Mouse (Mus musculus): Measurements from ENCODE around the gene Zfp39. TPM values are rescaled to one million over a fixed set of nuclear protein-coding genes. Genes with fewer than 3 reads are reported as not detected.

Zfp39 gene
- polyA plus RNA-seq, 1 experiment, result 0.10 TPM

DNA sequence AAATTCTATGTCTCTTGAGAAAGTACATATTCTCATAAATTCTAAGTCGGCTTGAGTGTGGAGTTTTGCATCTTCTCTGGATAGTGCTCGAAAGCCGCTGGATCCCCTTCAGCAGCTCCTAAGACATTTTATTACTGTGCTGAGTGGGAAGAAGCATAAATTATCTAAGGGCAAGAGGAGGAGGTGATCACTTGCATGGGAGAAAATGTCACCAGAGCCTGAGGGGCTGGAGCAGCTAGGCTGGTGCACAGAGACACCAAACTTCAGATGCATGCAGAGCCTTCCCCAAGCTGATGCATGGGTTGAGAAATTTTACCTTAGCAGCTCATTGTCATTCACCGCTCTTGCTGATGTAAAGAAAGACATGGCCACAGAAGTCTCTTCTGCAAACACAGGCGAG lies 40.1 kb upstream of the Zfp39 start:
- H3K9me3 ChIP-seq (ENCODE audit: control insufficient read depth, low read length), result 0 out of 2 replicates have a peak, but pooled peaks cover 4% of the 10 kb centered on the region
- H3K4me1 ChIP-seq (ENCODE audit: control insufficient read depth), result peaks cover 21% of the 10 kb centered on the region
- no peaks in the 10 kb centered on the region for H3K36me3 ChIP-seq (ENCODE audit: control insufficient read depth)
- peaks cover 82% of the 10 kb centered on the region for H3K27me3 ChIP-seq (ENCODE audit: control insufficient read depth)
- no peak for TF ChIP-seq GATA1 (IDR thresholded peaks at IDR 0.05; ENCODE audit: low read length)
- TF ChIP-seq TAL1 (IDR thresholded peaks at IDR 0.05; ENCODE audit: low read length), result no peak
- no peak overlapping the region for H3K4me3 ChIP-seq (replicated peaks)

DNA sequence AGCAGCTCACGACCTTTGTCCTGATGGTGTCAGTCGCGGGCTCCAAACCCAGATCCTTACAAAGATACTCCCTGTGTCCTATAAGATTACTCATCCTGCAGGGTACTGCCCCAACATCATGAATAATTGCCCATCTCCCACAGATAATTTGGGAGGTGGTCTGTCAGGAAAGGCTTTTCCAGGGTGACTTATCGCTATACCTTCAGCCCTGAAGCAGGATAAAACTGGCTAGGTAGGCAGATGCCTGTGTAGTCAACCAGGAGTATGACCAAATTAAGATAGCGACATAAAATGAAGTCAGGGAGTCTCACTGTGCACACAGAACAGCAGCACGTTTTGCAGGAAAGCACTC lies 35.0 kb upstream of the Zfp39 start:
- Histone ChIP-seq H3K9me3 (ENCODE audit: control insufficient read depth, low read length) (0 out of 2 replicates have a peak, but pooled peaks cover 2% of the 10 kb centered on the region), H3K4me3 (replicated peaks) (peak overlapping the region; percentile 83), H3K36me3 (ENCODE audit: control insufficient read depth) (peaks cover 34% of the 10 kb centered on the region), H3K4me1 (ENCODE audit: control insufficient read depth) (peaks cover 41% of the 10 kb centered on the region), H3K27me3 (ENCODE audit: control insufficient read depth) (peaks cover 31% of the 10 kb centered on the region)
- TF ChIP-seq GATA1 (IDR thresholded peaks at IDR 0.05; ENCODE audit: low read length), result no peak
- TF ChIP-seq TAL1 (IDR thresholded peaks at IDR 0.05; ENCODE audit: low read length), result no peak

DNA sequence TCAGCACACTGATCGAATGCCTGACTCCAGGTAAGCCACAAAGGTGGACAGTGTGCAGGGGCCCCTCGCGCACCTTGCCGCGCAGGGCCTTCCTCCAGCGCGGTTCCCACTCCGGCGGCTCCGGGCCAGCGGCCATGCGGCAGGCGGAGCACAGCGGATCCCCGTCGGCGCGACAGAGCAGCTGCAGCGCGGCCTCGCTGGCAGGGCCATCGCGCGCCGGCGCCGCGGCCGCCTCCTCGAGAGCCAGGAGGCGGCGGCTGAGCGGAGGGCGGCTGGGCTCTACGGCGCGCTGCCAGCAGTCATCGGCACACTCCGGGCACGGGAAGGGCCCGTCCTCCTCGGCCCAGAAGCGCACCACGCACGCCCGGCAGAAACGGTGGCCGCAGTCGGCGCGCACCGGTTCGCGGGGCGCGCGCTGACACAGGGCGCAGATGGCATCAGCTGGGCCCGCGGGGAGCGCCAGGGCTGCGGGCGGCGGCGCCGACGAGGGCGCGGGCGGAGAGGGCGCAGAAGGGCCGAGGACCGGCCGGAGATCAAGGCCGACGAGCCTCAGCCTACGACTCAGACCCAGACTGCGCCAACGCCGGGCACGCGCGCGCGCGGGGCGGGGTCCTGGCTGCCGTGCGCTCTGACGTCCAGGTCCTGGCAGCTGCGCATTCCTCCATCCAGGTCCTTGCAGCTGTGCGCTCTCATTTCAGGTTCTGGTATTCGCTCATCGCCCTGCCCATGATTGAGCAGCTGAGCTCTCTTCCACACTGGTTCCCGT lies 34.5 kb upstream of the Zfp39 start, which contains the start of gene Rnf187:
Rnf187 (minus strand) TSS at position 595 of the 766 bp plus-strand sequence.
- H3K27me3 ChIP-seq (ENCODE audit: control insufficient read depth), result peaks cover 25% of the 10 kb centered on the region
- peak within 1 kb of the TSS; percentile 83 for H3K4me3 ChIP-seq (replicated peaks)
- peaks cover 39% of the 10 kb centered on the region for H3K36me3 ChIP-seq (ENCODE audit: control insufficient read depth)
- H3K4me1 ChIP-seq (ENCODE audit: control insufficient read depth), result peaks cover 41% of the 10 kb centered on the region
- TF ChIP-seq GATA1 (IDR thresholded peaks at IDR 0.05; ENCODE audit: low read length) (no peak), TAL1 (IDR thresholded peaks at IDR 0.05; ENCODE audit: low read length) (no peak)
- 0 out of 2 replicates have a peak, but pooled peaks cover 2% of the 10 kb centered on the region for H3K9me3 ChIP-seq (ENCODE audit: control insufficient read depth, low read length)

DNA sequence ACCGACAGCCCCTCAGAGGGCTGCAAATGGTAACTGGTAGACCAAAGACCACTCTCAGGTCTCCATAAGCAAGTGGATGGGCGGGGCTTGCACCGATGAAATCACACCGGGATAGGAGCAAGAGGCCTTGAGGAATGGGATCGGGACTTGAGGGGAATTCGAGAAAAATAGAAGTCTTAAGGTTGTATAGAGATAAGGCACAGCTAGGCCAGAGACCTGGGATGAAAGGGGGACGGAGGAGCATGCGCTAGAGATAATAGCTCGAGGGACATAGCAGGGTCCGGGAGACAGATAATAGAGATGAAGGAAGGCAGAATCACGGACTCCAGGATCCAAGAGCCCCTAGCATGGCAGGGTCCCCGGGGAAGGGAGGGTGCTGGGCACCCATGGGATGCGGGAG lies 33.9 kb upstream of the Zfp39 start:
- Histone ChIP-seq H3K36me3 (ENCODE audit: control insufficient read depth) (peaks cover 45% of the 10 kb centered on the region), H3K27me3 (ENCODE audit: control insufficient read depth) (peaks cover 19% of the 10 kb centered on the region), H3K4me3 (replicated peaks) (peak overlapping the region; percentile 83), H3K4me1 (ENCODE audit: control insufficient read depth) (peaks cover 41% of the 10 kb centered on the region), H3K9me3 (ENCODE audit: control insufficient read depth, low read length) (0 out of 2 replicates have a peak, but pooled peaks cover 2% of the 10 kb centered on the region)
- TF ChIP-seq TAL1 (IDR thresholded peaks at IDR 0.05; ENCODE audit: low read length), result no peak
- TF ChIP-seq GATA1 (IDR thresholded peaks at IDR 0.05; ENCODE audit: low read length), result no peak

- Histone ChIP-seq H3K36me3 (ENCODE audit: control insufficient read depth) (peaks cover 64% of the 10 kb centered on the region), H3K27me3 (ENCODE audit: control insufficient read depth) (no peaks in the 10 kb centered on the region), H3K4me1 (ENCODE audit: control insufficient read depth) (peaks cover 64% of the 10 kb centered on the region), H3K4me3 (replicated peaks) (no peak overlapping the region), H3K9me3 (ENCODE audit: control insufficient read depth, low read length) (no peaks in the 10 kb centered on the region)
- TF ChIP-seq TAL1 (IDR thresholded peaks at IDR 0.05; ENCODE audit: low read length) (no peak), GATA1 (IDR thresholded peaks at IDR 0.05; ENCODE audit: low read length) (no peak)
Observed at GRCm38 (mm10) chr11:58931576-58931975, 27.6 kb upstream of the Zfp39 start.

GRCm38 (mm10) chr11:58930254-58930653 lies 26.2 kb upstream of the Zfp39 start:
- Histone ChIP-seq H3K36me3 (ENCODE audit: control insufficient read depth) (peaks cover 56% of the 10 kb centered on the region), H3K9me3 (ENCODE audit: control insufficient read depth, low read length) (no peaks in the 10 kb centered on the region), H3K4me3 (replicated peaks) (no peak overlapping the region), H3K4me1 (ENCODE audit: control insufficient read depth) (peaks cover 55% of the 10 kb centered on the region), H3K27me3 (ENCODE audit: control insufficient read depth) (no peaks in the 10 kb centered on the region)
- TF ChIP-seq TAL1 (IDR thresholded peaks at IDR 0.05; ENCODE audit: low read length) (no peak), GATA1 (IDR thresholded peaks at IDR 0.05; ENCODE audit: low read length) (0 out of 2 replicates have a peak, but pooled peaks have one; percentile 12)

GRCm38 (mm10) chr11:58929641-58930040 lies 25.6 kb upstream of the Zfp39 start:
- peaks cover 57% of the 10 kb centered on the region for H3K36me3 ChIP-seq (ENCODE audit: control insufficient read depth)
- no peaks in the 10 kb centered on the region for H3K27me3 ChIP-seq (ENCODE audit: control insufficient read depth)
- no peak for TF ChIP-seq TAL1 (IDR thresholded peaks at IDR 0.05; ENCODE audit: low read length)
- no peak for TF ChIP-seq GATA1 (IDR thresholded peaks at IDR 0.05; ENCODE audit: low read length)
- peaks cover 54% of the 10 kb centered on the region for H3K4me1 ChIP-seq (ENCODE audit: control insufficient read depth)
- H3K4me3 ChIP-seq (replicated peaks), result no peak overlapping the region
- H3K9me3 ChIP-seq (ENCODE audit: control insufficient read depth, low read length), result no peaks in the 10 kb centered on the region

GRCm38 (mm10) chr11:58929055-58929454 lies 25.0 kb upstream of the Zfp39 start:
- H3K4me1 ChIP-seq (ENCODE audit: control insufficient read depth), result peaks cover 54% of the 10 kb centered on the region
- no peaks in the 10 kb centered on the region for H3K9me3 ChIP-seq (ENCODE audit: control insufficient read depth, low read length)
- H3K27me3 ChIP-seq (ENCODE audit: control insufficient read depth), result no peaks in the 10 kb centered on the region
- peaks cover 57% of the 10 kb centered on the region for H3K36me3 ChIP-seq (ENCODE audit: control insufficient read depth)
- H3K4me3 ChIP-seq (replicated peaks), result no peak overlapping the region
- TF ChIP-seq GATA1 (IDR thresholded peaks at IDR 0.05; ENCODE audit: low read length) (no peak), TAL1 (IDR thresholded peaks at IDR 0.05; ENCODE audit: low read length) (no peak)

- Histone ChIP-seq H3K27me3 (ENCODE audit: control insufficient read depth) (no peaks in the 10 kb centered on the region; the same call in 1 of the 2 replicates), H3K9me3 (ENCODE audit: control insufficient read depth, low read length) (no peaks in the 10 kb centered on the region), H3K36me3 (ENCODE audit: control insufficient read depth) (peaks cover 57% of the 10 kb centered on the region), H3K4me3 (replicated peaks) (peak overlapping the region; percentile 66), H3K4me1 (ENCODE audit: control insufficient read depth) (peaks cover 54% of the 10 kb centered on the region)
- TF ChIP-seq TAL1 (IDR thresholded peaks at IDR 0.05; ENCODE audit: low read length), result no peak
- no peak for TF ChIP-seq GATA1 (IDR thresholded peaks at IDR 0.05; ENCODE audit: low read length)
Observed at GRCm38 (mm10) chr11:58927790-58928651, 24.0 kb upstream of the Zfp39 start.

Measured in erythroblast, embryonic 14.5 days (primary cell).